Mouse (Mus musculus): Measurements from ENCODE around the gene Zfp287. TPM values are rescaled to one million over a fixed set of nuclear protein-coding genes. Genes with fewer than 3 reads are reported as not detected.

The Zfp287 gene
- polyA plus RNA-seq, 1 experiment from 2014 or later, result 3.2 TPM

DNA sequence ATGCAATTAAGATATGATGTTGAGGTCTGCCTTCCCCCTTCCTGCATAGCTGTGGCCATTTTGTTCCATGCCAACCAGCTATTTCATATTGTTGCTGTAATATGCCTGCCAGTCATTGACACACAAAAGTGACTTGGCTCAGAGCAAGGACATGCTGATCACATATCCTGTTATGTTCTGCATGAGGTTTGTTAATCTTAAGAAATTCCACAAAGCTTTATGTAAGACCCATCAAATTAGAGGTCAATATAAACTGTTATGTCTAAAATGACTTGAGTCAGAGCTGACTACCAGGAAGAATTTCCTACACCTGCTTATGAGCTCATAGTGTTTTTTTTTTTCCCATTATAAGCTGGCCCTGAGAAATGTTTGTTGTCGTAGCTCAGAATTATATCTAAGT lies 30.5 kb downstream of the Zfp287 start:
- no peak for DNase-seq (ENCODE audit: low spot score)

DNA sequence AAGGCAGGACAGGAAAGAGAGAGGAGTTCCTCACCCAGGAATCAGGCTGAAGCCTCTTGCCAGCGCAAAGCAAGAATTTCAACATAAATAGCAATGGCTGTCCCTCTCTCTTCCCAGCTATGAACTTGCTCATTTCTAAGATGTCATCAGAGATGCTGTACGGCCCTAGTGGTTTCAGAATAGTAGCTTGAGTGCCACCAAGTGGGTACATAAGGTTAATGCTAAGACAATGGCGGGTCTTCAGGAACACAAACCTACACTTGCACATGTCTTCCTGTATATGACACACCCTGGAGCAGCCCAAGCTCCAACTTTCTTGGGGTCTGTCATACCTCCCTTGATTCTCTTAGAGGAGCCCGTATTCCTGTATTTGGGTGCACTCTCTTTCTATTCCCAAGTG lies 32.0 kb downstream of the Zfp287 start:
- peak; percentile 33 for DNase-seq (ENCODE audit: low spot score)

DNA sequence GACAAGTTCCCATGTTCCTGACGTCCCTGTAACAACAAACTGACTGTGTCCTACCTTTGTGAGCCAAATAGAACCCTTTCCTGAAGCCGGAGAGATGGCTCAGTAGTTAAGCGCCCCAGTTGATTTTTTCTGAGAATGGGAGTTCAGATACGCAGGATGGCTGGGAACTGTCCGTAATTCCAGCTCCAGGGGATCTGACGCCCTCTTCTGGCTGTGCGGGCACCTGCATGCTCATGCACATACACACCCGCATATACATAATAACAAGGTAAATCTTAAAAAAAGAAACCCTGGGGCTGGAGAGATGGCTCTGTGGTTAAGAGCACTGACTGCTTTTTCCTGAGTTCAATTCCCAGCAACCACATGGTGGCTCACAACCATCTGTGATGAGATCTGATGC lies 36.6 kb downstream of the Zfp287 start:
- DNase-seq (ENCODE audit: low spot score), result no peak

DNA sequence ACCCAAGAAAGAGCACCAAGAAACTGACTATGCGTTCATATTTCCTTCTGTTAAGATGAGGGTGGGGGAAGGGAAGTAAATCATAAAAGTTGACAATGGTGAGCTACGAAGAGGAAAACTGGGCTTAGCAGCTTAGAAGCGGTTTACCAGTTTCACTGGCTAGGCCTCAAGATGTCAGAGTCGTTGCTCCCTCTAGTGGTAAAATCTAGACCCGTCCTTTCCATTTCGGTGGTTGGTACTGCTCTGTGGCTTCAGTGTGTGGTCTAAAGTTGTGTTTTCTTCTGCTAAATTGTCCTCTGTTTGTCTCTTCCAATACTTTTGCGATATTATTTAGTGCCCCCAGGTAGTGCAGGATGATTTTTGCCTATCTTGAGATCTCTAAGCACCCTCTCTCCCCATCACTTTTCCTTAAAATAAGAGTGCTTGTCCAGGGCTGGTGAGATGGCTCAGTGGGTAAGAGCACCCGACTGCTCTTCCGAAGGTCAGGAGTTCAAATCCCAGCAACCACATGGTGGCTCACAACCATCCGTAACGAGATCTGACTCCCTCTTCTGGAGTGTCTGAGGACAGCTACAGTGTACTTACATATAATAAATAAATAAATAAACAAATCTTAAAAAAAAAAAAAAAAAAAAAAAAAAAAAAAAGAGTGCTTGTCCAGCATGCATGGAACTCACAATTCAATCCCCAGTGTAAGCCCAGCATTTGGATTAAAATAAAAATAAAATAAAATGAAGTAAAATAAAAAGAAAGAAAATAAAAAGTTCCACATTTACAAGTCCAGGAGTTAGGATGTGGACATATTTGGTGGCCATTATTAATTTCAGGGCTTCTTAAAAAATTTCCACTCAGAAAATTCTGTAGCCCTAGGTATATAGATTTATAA lies 38.2 kb downstream of the Zfp287 start:
- peak; percentile 84 for DNase-seq (ENCODE audit: low spot score)

DNA sequence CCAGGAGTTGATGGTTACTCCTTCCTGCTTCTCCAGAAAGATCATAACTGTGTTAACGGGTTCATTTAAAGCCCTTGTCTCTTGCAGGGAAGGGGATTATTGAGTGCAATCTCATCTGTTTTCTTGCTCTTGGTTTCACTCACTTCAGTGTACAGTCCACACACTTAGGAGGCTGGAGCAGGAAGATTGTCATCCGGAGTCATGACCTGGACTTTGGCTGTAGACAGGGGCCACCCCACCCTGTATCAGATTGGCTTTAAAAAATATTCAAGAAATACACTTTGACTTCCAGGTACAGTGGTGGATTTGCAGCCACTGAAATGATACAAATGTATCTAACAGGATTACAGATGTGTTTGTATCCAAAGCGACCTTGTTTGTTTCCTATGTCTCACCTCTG lies 40.1 kb downstream of the Zfp287 start:
- DNase-seq (ENCODE audit: low spot score), result no peak

DNA sequence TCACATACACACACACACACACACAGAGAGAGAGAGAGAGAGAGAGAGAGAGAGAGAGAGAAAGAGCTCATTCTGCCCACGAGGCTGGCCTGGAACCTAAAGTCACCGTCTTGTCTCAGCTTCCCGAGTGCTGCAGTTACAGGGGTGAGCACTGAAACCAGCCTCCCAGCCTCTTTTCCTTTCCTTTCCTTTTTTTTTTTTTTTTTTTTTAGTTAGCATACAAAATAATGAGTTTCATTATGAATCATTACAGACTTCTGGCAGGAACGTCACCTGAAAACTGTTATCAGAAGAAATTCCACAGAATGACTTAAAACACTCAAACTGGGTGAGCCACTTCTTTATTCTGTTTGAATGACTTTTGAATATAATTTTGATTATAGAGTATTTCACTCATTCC lies 51.8 kb downstream of the Zfp287 start:
- DNase-seq (ENCODE audit: low spot score), result no peak

DNA sequence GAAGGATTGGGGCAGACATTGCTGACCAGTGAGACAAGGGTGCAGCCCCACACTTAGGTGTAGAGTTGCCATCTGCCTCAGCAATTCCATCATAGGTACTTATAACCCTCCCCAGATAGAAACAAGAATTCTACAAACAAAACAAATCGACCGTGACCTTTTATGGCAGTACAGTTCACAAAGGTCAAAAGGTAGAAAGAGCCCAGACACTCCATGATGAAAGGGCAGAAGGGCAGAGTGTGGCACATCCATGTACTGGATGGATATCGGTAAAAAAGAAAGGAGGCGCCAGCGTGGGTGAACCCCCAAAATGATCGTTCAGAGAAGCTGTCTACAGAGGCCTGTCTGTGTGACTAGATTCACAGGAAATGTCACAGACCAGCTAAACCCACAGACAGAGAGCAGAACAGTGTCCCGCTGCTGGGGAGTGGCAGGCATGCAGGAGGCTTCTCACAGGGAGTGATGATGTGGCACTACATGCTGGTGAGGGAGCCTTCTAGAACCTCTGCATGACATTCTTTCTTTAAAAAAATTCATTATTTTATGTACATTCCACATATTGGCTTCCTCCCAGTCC lies 52.8 kb downstream of the Zfp287 start:
- DNase-seq (ENCODE audit: low spot score), result no peak

DNA sequence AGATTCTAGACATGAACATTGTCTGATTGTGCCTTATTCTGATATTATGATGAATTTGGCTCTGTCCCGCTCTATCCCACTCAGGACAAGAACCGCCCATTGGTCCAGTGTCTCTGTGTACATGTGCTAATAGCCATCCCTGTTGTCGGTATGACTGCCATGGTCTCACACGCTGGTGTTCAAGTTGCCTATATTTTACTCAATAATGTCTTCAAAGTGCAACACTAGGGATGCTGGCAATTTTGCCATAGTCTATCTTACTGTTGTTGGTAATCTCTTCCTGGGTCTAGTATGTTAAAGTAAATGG lies 55.5 kb downstream of the Zfp287 start:
- DNase-seq (ENCODE audit: low spot score), result no peak

DNA sequence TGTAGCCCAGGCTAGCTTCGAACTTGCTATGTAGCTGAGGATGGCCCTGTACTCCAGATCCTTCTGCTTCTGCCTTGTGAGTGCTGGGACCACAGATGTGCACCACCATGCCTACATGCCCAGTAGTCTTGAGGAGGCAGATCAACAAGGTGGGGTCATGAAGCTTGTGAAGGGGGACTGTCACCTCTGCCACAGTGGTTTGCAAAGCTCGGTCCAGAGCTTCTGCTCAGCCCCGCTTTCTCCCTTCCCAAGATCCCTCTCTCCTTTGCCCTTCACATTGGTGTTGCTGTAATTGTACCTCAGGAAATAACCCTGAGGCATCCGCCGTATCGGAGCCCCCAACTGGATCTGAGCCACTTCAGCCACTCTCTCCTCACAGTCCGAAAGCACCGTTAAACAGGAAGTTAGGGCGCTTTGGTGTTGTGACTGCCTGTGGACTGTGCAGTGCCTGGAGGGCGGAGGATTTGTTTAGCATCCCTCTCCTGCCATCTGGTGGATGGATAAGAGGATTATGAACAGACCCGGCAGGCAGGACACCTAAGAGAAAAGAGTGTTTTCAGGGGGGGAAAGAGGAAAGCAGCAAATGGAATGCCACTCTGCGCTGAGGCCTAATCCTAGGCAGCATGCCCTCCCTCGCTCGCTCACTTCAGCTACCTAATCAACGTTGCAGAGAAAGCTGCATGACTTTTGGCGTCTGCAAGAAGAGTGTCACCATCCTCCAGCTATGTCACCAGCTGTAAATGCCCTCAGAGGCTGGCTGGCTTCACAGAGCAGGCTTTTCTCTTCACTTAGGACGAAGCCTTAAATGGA lies 56.0 kb downstream of the Zfp287 start:
- peak; percentile 78 for DNase-seq (ENCODE audit: low spot score)

DNA sequence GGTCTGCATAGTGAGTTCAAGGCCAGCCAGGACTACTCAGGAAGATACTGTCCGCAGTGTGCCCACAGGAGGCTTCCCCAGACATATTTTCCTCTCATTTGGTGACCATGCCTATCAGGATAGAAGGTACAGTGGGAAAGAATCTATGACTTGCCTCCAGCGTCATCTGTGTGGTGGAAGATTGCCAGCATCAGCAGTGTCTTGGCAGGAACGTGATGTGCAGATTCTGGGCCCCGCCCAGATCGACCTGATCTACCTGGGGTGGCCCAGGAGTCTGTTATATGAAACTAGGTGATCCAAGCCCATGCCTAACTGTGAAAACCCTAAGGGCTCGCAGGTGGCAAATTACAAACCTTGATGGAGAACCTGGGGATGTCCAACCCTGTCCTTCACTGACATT lies 61.7 kb downstream of the Zfp287 start:
- no peak for DNase-seq (ENCODE audit: low spot score)

DNA sequence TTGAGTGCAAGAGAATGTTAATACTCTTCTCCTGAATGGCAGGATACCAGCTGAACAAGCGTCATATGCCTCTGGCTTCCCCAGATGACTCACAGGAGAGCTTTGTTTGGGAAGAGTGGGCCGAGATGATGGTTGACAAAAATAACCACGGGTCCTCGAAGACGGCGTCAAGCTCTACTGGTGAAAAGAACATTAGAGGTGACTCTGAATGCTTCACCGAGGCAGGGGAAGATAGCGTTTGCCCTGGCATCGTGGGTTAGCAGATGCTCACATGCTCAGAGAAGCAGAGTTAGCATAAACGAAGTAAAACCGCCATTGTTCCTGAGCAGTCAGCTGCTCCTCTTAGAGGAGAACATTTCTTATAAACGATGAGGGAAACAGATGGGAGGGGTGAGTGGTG lies 62.2 kb downstream of the Zfp287 start:
- DNase-seq (ENCODE audit: low spot score), result no peak

DNA sequence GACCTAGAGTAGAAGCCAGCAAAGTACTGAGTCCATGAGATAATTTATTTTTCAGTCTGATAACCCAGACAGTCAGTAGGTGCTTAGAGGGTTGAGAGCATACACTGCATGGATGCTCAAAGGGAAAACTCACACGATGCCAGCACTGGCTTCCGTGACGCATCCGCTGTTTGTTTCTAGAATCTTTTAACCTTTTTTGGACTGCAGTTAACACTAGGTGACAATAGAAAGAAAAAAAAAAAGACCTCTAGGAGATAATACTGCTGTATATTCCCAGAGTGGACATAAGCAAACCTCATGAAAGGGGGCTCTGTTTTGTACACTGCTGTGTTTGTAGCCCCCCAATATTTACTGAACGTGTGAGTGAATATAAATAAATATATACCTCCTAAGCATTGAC lies 62.7 kb downstream of the Zfp287 start:
- DNase-seq (ENCODE audit: low spot score), result no peak

DNA sequence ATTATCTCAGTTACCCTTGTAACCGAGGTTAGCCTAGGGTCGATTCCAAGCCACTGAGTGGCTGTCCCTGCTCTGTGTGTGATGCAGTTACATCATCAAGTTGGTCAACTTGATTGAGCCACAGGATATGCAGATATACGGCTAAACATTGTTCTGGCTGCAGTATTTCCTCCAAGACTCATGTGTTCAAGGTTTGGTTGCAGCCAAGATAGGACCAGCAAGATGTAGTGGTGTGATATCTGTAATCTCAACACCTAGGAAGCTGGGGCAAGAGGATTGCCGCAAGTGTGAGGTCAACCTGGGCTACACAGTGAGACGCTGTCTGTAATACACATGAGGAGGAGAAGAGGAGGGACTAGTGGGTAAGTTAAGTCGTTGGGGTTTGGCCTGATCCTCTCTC lies 67.5 kb downstream of the Zfp287 start:
- no peak for DNase-seq (ENCODE audit: low spot score)

DNA sequence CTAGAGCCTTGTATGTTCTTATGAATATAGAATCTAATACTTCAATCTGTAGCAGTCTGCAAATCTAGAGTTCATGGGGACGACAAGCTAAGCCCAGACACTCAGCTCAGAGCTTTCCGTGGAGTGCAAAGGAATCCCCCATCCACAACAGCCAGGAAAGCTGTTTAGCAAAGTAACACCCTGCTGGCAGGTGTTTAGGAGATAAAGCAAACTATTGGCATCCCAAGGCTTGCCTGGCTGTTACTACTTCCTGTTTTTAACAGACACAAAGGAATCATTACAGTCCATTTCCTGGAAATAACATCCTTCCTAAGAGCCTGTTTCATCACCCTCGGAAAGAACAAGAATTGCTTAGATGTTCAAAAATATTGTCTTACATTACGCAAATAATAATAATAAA lies 70.8 kb downstream of the Zfp287 start:
- no peak for DNase-seq (ENCODE audit: low spot score)

DNA sequence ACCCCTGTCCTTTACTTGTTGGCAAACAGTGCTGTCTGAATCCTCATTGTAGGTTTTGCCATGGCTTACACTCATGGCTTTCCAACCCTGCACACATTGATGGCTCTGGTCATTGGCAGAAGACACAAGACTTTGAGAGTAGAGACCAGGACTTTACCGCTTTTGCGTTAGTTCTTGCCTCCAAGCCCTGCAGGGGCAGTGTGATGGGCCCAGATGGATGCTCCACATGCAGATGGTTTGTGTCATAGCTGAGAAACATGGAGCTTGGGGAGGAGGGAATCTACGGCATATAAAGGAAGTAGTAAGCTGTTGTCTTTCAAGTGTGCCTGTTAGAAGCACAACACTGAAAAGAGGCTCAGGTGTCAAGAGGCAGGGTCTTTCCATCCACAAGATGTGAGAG lies 79.6 kb downstream of the Zfp287 start:
- no peak for DNase-seq (ENCODE audit: low spot score)

DNA sequence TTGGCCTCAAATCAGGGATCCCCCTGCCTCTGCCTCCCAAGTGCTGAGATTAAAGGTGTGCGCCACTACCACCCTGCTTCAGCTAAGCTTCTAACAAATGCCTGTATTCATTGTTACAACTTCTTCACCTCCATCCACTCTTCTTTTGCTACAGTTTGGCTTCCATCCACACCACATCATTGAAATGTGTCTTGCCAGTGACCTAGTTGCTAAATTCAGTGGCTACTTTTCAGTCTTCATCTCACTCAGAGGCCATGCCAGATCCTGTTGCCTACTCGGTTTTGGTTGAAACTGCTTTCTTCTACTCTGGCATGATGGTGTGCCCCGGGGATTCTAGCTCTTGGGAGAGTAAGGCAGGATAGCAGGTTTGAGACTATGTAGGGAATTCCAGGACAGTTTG lies 80.1 kb downstream of the Zfp287 start:
- no peak for DNase-seq (ENCODE audit: low spot score)

Other genes starting within 250 kb of the Zfp287 start
- gene Cenpv, start 192.6 kb downstream of the Zfp287 start, polyA plus RNA-seq (2015; fragmentation: Nextera tagmentation; extraction: Ambion mirVana), result 20.8 and 21.2 TPM in 2 replicates
- gene Ubb, start 180.7 kb downstream of the Zfp287 start, polyA plus RNA-seq (2015; fragmentation: Nextera tagmentation; extraction: Ambion mirVana), result 3,204 and 3,318 TPM in 2 replicates
- 48.1 and 51.6 TPM in 2 replicates for gene Trpv2, start 157.4 kb downstream of the Zfp287 start, polyA plus RNA-seq (2015; fragmentation: Nextera tagmentation; extraction: Ambion mirVana)
- 2.2 and 3.4 TPM in 2 replicates for gene Lrrc75a, start 83.4 kb downstream of the Zfp287 start, polyA plus RNA-seq (2015; fragmentation: Nextera tagmentation; extraction: Ambion mirVana)
- 54.3 and 63.7 TPM in 2 replicates for gene Mmgt2, start 83.2 kb downstream of the Zfp287 start, polyA plus RNA-seq (2015; fragmentation: Nextera tagmentation; extraction: Ambion mirVana)
- gene Gm10428, start 21.2 kb upstream of the Zfp287 start, polyA plus RNA-seq (2015; fragmentation: Nextera tagmentation; extraction: Ambion mirVana), result not detected in 2 replicates
- gene Zfp286, start 57.6 kb upstream of the Zfp287 start, polyA plus RNA-seq (2015; fragmentation: Nextera tagmentation; extraction: Ambion mirVana), result 16.4 and 18.9 TPM in 2 replicates
- gene Trim16, start 88.3 kb upstream of the Zfp287 start, polyA plus RNA-seq (2015; fragmentation: Nextera tagmentation; extraction: Ambion mirVana), result 4.0 and 4.4 TPM in 2 replicates
- gene Fbxw10, start 115.2 kb upstream of the Zfp287 start, polyA plus RNA-seq (2015; fragmentation: Nextera tagmentation; extraction: Ambion mirVana), result 2.1 and 3.0 TPM in 2 replicates
- 51.5 and 57.7 TPM in 2 replicates for gene Tvp23b, start 147.6 kb upstream of the Zfp287 start, polyA plus RNA-seq (2015; fragmentation: Nextera tagmentation; extraction: Ambion mirVana)
- gene Cdrt4, start 219.3 kb upstream of the Zfp287 start, polyA plus RNA-seq (2015; fragmentation: Nextera tagmentation; extraction: Ambion mirVana), result 0.24 TPM in 1 of 2 replicates, not detected in the other

All from thymus, postnatal 0 days (tissue).